Mouse (Mus musculus) heart, adult 8-10 months (tissue): ENCODE results near the gene Slc36a2. TPM values are rescaled to one million over a fixed set of nuclear protein-coding genes. Genes with fewer than 3 reads are reported as not detected.

Source experiments
- DNase-seq: peaks from one replicate; pipeline ENCODE4 v3.0.0; 2022; ENCODE audit warnings: low spot score
- total RNA-seq, 4 experiments: library from RNA; stranded (reverse); gene quantifications; 2 replicates each; pipeline ENCODE4 v1.2.4; 2022

The Slc36a2 gene
- total RNA-seq, 4 experiments from 2014 or later = 10.0 to 14.0 (median 12.0) TPM

GRCm38 (mm10) chr11:55184246-55184645 is 631 bp downstream of the Slc36a2 start:
- DNase-seq = no peak

DNA sequence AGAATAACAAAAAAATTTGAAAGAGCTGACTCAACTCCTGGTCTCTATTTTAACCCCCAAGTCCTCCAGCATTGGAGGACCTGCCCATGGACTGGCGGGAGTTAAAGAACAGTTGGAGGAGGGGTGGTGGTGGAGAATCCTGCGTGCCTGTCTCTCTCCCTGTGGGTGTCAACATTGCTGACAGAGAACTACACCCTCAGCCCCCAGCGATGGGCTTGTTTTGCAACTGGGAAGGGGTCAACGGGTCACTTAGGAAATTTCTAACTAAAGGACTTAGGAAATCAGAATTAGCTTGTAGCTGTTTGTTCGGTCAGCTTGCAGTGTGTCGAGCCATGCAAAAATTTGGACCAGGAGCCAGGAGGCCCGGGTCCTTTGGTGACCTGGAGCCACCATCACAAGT is 1.8 kb downstream of the Slc36a2 start:
- no peak for DNase-seq

GRCm38 (mm10) chr11:55179856-55180255 is 5.0 kb downstream of the Slc36a2 start:
- DNase-seq = no peak

DNA sequence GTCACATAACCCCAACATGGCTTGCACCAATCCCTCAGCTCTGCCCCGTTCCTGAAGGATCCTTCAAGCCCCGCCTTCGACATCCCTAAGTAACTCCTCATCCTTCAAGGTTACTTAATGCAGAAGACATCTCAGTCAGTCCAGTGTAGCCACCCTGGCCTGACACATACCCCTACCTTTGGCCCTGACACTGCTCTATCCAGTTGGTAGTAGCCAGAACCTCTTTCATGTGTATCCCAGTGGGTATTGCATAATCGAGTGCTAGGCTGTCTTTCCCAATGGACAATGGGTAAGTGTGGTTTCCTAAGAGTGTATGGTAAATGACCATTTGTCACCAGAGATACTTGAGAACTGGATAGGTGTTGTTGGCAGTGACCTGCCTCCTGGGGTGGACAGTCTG is 6.0 kb downstream of the Slc36a2 start:
- DNase-seq = no peak

GRCm38 (mm10) chr11:55170501-55170900 is 14.4 kb downstream of the Slc36a2 start:
- DNase-seq = no peak

GRCm38 (mm10) chr11:55168914-55169313 is 16.0 kb downstream of the Slc36a2 start:
- no peak for DNase-seq

- DNase-seq = no peak
Observed at GRCm38 (mm10) chr11:55168504-55168903, 16.4 kb downstream of the Slc36a2 start.

GRCm38 (mm10) chr11:55165748-55166147 is 19.1 kb downstream of the Slc36a2 start:
- DNase-seq = no peak

GRCm38 (mm10) chr11:55164723-55165122 is 20.2 kb downstream of the Slc36a2 start:
- no peak for DNase-seq

GRCm38 (mm10) chr11:55162670-55163069 is 22.2 kb downstream of the Slc36a2 start:
- no peak for DNase-seq

- peak; percentile 73 for DNase-seq
Observed at GRCm38 (mm10) chr11:55158785-55159359, 26.0 kb downstream of the Slc36a2 start.

DNA sequence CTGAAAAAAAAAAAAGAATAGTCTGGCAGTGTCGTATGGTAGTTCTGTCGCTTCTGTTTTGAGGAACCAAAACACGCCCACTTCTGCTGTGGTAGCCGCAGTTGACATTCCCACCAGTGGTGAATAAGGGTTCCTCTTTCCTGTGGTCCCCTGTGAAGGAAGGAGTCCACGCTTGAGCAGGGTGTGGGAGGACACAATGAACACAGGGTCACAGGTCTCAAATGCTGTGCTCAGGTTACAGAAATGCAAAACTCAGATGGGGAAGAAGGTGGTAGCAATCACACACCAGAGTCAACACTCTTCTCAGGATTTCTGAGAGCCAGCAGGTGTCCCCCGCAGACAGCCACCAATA is 29.8 kb downstream of the Slc36a2 start:
- peak; percentile 29 for DNase-seq

DNA sequence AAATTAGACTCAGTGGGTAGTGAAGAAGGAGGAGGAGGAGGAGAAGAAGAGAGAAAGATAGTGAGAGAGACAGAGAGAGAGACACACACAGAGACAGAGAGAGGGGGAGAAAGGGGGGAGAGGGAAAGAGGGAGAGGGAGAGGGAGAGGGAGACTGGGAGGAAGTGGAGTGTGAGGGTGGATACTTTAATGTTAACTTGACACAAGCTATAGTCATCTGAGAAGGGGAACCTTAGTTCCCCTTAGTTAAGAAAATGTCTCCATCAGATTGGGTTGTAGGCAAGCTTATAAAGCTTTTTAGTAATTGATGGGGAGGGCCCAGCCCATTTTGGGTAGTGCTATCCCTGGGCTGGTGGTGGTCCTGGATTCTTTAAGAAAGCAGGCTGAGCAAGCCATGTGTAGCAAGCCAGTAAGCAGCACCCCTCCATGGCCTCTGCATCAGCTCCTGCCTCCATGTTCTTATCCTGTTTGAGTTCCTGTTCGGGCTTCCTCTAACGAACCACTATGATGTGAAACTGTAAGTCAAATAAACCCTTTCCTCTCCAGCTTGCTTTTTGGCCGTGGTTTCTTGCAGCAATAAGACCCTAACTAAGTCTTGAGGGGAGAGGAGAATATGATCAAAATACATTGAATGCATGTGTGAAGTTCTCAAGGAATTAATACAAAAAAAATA is 30.3 kb downstream of the Slc36a2 start:
- no peak for DNase-seq

GRCm38 (mm10) chr11:55151608-55152007 is 33.3 kb downstream of the Slc36a2 start, which contains the start of gene Slc36a3:
TSS of gene Slc36a3 (minus strand) at chr11:55151708.
- DNase-seq = no peak

- DNase-seq = no peak
Observed at GRCm38 (mm10) chr11:55148461-55148860, 36.4 kb downstream of the Slc36a2 start.

DNA sequence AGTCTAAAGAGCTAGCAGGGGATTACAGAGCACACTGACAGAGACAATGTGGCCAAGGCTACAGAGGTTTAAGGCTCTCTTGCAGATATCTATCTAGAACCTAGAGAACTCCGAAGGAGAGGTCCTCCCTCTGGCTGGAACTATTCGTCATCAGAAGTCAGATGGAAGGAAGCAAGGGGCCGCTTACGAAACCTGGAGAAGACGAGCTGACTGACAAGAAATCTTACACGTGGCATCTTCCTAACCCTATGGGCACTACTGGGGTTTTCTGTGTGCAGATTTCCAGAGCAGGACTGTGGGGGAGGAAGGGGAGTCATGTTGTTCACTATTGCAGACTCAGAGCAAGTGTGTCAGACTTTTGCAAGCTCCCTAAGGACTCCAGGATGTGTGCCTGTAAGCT is 37.5 kb downstream of the Slc36a2 start:
- DNase-seq = no peak

GRCm38 (mm10) chr11:55146855-55147254 is 38.0 kb downstream of the Slc36a2 start:
- no peak for DNase-seq

DNA sequence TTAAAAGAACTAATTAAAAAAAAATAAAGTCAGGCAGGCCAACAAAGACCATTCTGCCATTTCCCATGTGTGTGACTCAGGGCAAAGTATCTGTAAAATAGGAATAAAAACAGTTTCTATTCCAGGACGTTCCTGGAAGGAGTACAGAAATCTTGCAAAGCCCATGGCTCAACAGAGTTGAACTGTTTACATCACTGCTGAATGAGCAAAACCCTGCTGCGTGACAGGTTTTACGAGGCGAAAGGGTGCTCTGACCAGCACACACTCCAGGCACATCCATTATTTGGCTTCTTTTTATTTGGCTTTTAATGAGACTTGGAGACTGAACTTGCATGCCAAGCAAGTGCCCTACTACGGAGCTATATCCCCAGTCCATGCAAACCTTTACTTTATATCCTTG is 40.9 kb downstream of the Slc36a2 start:
- no peak for DNase-seq

GRCm38 (mm10) chr11:55141502-55141901 is 43.4 kb downstream of the Slc36a2 start:
- DNase-seq = no peak

GRCm38 (mm10) chr11:55137646-55138045 is 47.2 kb downstream of the Slc36a2 start:
- DNase-seq = no peak

DNA sequence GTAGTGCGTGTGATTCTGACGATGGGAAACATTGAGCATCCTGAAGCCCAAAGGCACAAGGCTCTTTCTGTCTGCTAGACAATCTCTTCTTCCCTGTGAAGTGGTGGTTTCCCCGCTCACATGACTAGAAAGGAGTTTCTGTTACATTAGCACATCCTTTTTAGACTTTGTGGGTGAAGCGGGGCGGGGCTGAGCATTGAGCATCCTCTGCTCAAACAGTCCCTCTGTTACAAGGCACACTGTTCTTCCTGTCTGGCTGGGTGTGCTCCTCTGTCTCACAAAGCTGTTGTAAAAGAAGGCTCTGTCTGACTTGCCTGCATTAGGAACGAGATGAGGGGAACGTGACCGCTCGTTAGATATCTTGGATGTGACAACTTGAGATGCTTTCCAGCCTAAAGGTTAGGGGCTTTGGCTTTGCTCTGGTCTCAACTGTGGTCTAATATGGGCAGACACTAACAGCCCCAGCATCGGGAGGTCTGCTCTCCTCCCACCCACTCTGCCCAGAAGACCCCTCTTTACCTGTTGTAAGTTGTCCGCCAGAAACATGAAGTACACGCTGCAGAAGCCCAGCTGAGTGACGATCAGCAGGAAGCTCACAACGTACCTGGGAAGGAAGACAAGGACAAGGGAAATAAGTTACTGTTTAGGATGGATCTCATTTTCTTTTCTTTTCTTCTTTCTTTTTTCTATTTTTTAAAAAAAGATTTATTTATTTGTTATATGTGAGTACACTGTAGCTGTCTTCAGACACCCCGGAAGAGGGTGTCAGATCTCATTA is 47.9 kb downstream of the Slc36a2 start:
- DNase-seq = no peak

- no peak for DNase-seq
Observed at GRCm38 (mm10) chr11:55134871-55135270, 50.0 kb downstream of the Slc36a2 start.

GRCm38 (mm10) chr11:55134407-55134806 is 50.5 kb downstream of the Slc36a2 start:
- no peak for DNase-seq
